Mouse (Mus musculus): ENCODE measurements around the gene Cd200r2. TPM values are rescaled to one million over a fixed set of nuclear protein-coding genes. Genes with fewer than 3 reads are reported as not detected.

Cd200r2 gene
- total RNA-seq, 2 experiments from 2014 or later: not detected

DNA sequence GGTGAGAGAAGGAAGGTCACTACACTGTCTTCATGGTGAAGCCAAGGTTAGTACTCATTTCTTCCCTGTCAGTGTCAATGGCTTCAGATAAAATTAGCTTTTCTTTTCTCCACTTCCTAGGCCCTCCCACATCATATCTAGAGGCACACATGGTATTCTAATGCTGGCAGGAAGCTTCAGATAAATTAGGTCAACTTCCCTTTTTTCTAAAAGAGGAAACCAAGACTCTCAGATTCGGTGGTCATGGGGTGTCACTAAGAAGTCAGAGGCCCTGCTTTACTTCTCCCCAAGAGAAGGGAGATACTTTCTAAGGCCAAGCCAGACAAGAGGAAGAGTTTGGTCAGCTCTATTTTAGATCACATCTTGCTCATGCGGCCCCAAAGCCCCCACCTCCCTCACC is 95.9 kb downstream of the Cd200r2 start:
- intact Hi-C loops (cut with DNase I): loop anchor here (1.0 to 10.0 kb wide), 2 partner anchors 128 to 162 kb away; no protein-coding TSS in a partner anchor
- no peak for TF ChIP-seq CTCF (IDR thresholded peaks at IDR 0.05)
- Histone ChIP-seq H3K4me3 (no peak overlapping the region), H3K27ac (no peak overlapping the region)
- no peak for DNase-seq (ENCODE audit: extremely low spot score in 1 of 2, low spot score in 2 of 2)

DNA sequence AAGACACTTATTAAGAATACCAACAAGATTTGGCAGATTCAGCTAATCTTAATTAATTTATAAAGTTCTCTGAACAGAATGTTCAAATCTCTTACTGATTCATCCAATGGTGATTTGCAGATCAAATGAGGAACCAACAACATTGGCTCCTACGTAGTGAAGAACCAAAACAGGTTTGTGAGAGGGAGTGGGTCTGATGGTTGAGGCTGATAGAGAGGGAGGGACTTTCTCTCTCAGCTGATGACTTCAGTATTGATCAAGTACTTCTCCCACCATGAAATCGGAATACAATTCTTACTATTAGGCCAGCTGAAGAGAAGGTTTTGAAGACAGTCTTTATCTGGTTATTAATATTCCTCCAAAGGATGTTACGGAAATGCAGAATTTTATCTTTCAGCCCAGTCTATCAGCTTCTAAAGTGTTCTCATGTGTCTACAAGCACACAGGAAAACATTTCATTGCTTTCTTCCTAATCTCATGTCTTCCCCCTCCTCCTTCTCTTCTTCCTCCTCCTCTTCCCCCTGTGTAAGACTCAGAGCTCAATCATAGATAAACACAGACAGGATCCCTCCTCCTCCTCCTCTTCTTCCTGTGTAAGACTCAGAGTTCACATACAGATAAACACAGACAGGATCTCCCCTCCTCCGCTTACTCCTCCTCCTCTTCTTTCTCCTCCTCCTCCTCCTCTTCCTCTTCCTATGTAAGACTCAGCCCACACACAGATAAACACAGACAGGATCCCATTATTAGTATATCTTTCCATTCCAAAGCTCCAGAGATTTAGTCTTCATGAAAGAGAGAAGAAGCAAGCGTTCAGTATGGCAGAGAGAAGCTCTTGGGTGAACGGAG is 97.9 kb downstream of the Cd200r2 start:
- intact Hi-C loops (cut with DNase I): loop anchor here (10.0 kb wide), 1 partner anchor 160 kb away; no protein-coding TSS in a partner anchor
- Histone ChIP-seq H3K27ac (no peak overlapping the region), H3K4me3 (no peak overlapping the region)
- no peak for DNase-seq (ENCODE audit: extremely low spot score in 1 of 2, low spot score in 2 of 2)
- TF ChIP-seq CTCF (IDR thresholded peaks at IDR 0.05): no peak

DNA sequence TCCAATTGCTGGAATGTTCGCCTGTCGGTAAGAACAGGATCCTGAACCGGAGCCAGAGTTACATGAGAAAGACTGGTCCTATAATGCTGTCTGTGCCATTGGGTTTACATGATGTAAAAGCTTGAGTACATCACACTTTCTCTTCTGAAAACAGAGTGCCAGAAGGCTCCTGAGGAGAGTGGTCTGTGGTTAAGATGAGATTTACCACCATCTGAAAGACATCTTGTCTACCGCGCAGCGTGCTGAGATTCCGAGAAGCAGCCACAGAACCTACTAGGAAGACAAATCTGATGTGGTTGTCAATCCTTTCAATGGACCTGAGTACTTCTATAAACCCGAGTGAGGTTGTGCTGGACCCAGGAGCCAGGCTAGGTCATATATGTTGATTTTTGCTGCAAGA is 98.5 kb downstream of the Cd200r2 start:
- H3K4me3 ChIP-seq: no peak overlapping the region
- no peak for DNase-seq (ENCODE audit: extremely low spot score in 1 of 2, low spot score in 2 of 2)
- H3K27ac ChIP-seq: no peak overlapping the region
- intact Hi-C loops (cut with DNase I): loop anchor here (10.0 kb wide), 1 partner anchor 159 kb away; no protein-coding TSS in a partner anchor
- TF ChIP-seq CTCF (IDR thresholded peaks at IDR 0.05): no peak

Other genes with a start within 250 kb of the Cd200r2 start
- 1 to 10 TPM; 4.8 to 5.0 TPM for gene Nepro, start 142.8 kb upstream of the Cd200r2 start, total RNA-seq (2021)
- gene Gtpbp8, start 120.7 kb upstream of the Cd200r2 start, total RNA-seq (2021): 10 to 100 TPM; 24.4 to 25.7 TPM
- 1 to 10 TPM; 1.0 to 1.1 TPM for gene Cd200r1, start 101.4 kb upstream of the Cd200r2 start, total RNA-seq (2021)
- gene Cd200r4, start 55.4 kb upstream of the Cd200r2 start, total RNA-seq (2021): under 1 TPM; 0.23 to 0.32 TPM
- gene Cd200r3, start 76.6 kb downstream of the Cd200r2 start, total RNA-seq (2021): not detected
- 1 to 10 TPM; 5.1 to 5.7 TPM for gene Ccdc80, start 226.3 kb downstream of the Cd200r2 start, total RNA-seq (2021)